Mouse (Mus musculus) liver, adult 2 months (tissue): Measurements from ENCODE around the gene Stac. TPM values are rescaled to one million over a fixed set of nuclear protein-coding genes. Genes with fewer than 3 reads are reported as not detected.

ENCODE experiments used
- DNase-seq: peaks from one replicate; pipeline ENCODE4 v3.0.0-alpha.2; 2011; ENCODE audit warnings: low read depth, low spot score; ENCODE audit errors: extremely low read depth
- H3K27ac ChIP-seq: fragments of 200-500 bp; replicated peaks from 2 replicates; pipeline ENCODE4 v1.5.1; 2012; ENCODE audit warnings: low read depth, mild to moderate bottlenecking, control low read depth, inconsistent platforms, low read length; ENCODE audit not compliant: insufficient read depth
- H3K27me3 ChIP-seq: fragments of 200-500 bp; 2 replicates; pipeline ENCODE4 v1.6.1; 2012; ENCODE audit warnings: mild to moderate bottlenecking, moderate library complexity, low read length, inconsistent platforms; ENCODE audit not compliant: control insufficient read depth, insufficient read depth
- H3K36me3 ChIP-seq: fragments of 200-500 bp; 2 replicates; pipeline ENCODE4 v1.6.1; 2012; ENCODE audit warnings: low read length, inconsistent platforms; ENCODE audit not compliant: control insufficient read depth, insufficient read depth
- H3K4me1 ChIP-seq: fragments of 200-500 bp; 2 replicates; pipeline ENCODE4 v1.6.1; 2011; ENCODE audit warnings: low read length; ENCODE audit not compliant: control insufficient read depth, insufficient read depth
- H3K4me3 ChIP-seq: fragments of 200-500 bp; 2 replicates; pipeline ENCODE4 v1.5.1; 2011; ENCODE audit warnings: low read depth, mild to moderate bottlenecking, control low read depth, low read length, moderate library complexity; ENCODE audit not compliant: insufficient read depth
- H3K79me2 ChIP-seq: fragments of 200-500 bp; 2 replicates; pipeline ENCODE4 v1.6.1; 2012; ENCODE audit warnings: inconsistent platforms, mild to moderate bottlenecking, low read length, moderate library complexity; ENCODE audit not compliant: control insufficient read depth, insufficient read depth
- H3K9ac ChIP-seq: fragments of 200-500 bp; 2 replicates; pipeline ENCODE4 v1.6.1; 2012; ENCODE audit warnings: low read depth, mild to moderate bottlenecking, control low read depth, inconsistent platforms, low read length
- CTCF ChIP-seq: fragments of 200-500 bp; IDR thresholded peaks from 2 replicates; pipeline ENCODE4 v1.5.1; 2011; ENCODE audit warnings: low read depth, low read length, control low read depth
- POLR2A ChIP-seq: fragments of 200-500 bp; IDR thresholded peaks from 2 replicates; pipeline ENCODE4 v1.6.1; 2011; ENCODE audit warnings: low read length, control low read depth; ENCODE audit not compliant: insufficient read depth; ENCODE audit errors: extremely low read depth
- WGBS: fragments of 180-500 bp; shearing (Covaris S2); methylation state at CpG from one replicate; pipeline ENCODE4 v1.1.7; 2018; 5-methylcytosine and 5-hydroxymethylcytosine counted together
- polyA plus RNA-seq: library from polyadenylated mRNA; depleted of rRNA; stranded (reverse); fragments of >200 nt; gene quantifications from 2 replicates; pipeline ENCODE4 v1.2.3, GENCODE M21; 2012
- total RNA-seq: library from RNA; depleted of rRNA; stranded (reverse); fragments of >200 nt; gene quantifications from 2 replicates; pipeline ENCODE4 v1.2.3, GENCODE M21; 2014

Stac gene
- total and polyA plus RNA-seq, 2 experiments, result 0.04 TPM; not detected in 1

DNA sequence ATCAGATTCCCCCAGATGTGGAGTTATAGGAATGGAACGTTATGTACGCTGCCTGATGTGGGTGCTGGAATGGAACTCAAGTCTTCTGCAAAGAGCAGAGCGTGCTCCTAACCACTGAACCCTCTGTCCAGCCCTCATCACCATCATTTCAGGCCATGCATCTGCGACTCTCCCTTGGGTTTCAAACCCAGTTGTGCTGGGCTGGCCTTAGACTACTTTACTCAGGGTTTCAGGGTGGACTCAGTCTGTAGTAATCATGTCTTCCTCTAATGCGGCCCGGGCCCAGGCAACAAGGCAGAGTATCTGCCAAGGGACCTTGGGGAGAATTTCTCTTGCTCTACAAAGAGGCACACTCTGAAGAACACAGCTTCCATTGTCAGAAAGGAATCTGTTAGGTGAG, 126.0 kb downstream of the Stac start:
- no peak for DNase-seq

GRCm38 (mm10) chr9:111563226-111563625, 126.9 kb downstream of the Stac start:
- 76% methylated on average over 7 of the region's 7 CpGs for WGBS
- no peaks in the 10 kb centered on the region for H3K36me3 ChIP-seq
- peak; percentile 6 for DNase-seq
- H3K27me3 ChIP-seq, result no peaks in the 10 kb centered on the region; the same call in 1 of the 2 replicates
- no peaks in the 10 kb centered on the region for H3K4me1 ChIP-seq
- TF ChIP-seq CTCF (no peak), POLR2A (no peak)
- H3K27ac ChIP-seq, result no peak overlapping the region
- H3K79me2 ChIP-seq, result no peaks in the 10 kb centered on the region
- H3K9ac ChIP-seq, result no peak overlapping the region
- no peak overlapping the region for H3K4me3 ChIP-seq

More for the DNA sequence above, 126.0 kb downstream of the Stac start:
- Histone ChIP-seq H3K27me3 (no peaks in the 10 kb centered on the region; the same call in 1 of the 2 replicates), H3K79me2 (no peaks in the 10 kb centered on the region), H3K36me3 (no peaks in the 10 kb centered on the region), H3K4me1 (no peaks in the 10 kb centered on the region), H3K9ac (no peak overlapping the region), H3K4me3 (no peak overlapping the region), H3K27ac (no peak overlapping the region)
- WGBS, result 93% methylated on average over 6 of the region's 6 CpGs
- TF ChIP-seq POLR2A (no peak), CTCF (no peak)

DNA sequence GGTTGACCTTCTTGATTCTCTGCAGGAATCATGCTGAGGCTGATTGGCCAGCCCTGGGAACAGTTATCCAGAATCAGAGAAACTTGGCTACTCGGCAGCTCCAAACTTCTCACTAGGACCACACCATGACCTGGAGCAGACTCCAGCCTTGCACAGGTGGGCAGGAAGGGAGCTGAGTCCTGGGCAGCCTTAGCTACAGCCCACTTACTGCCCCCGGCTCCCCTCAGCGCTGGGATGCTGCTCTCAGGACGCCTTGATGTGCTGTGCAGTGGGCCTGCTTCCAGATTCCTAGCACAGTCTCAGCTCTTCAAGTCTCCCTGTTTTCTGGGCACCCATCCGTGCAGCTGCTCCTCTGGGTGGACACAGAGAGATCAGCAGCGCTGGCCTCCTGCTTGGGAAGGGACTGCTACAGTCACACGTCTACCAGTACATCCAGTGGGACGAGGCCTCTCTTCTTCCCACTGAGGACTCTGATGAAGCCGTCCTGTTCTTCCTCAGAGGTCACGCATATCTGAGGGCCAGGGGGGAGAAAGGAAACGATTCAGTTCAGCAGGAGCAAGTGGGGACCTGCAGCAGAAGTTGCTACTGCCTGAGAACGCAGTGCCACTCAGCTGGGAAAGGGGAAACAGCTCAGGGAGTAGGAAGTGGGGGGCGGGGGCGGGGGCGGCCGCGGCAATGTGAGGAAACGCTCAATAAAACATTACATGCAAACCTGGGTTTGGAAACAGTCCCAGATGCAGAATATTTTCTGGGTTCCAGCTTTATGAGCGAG, 127.7 kb downstream of the Stac start:
- Histone ChIP-seq H3K9ac (no peak overlapping the region), H3K4me1 (no peaks in the 10 kb centered on the region), H3K36me3 (no peaks in the 10 kb centered on the region), H3K27ac (no peak overlapping the region), H3K79me2 (no peaks in the 10 kb centered on the region), H3K27me3 (no peaks in the 10 kb centered on the region; the same call in 1 of the 2 replicates), H3K4me3 (no peak overlapping the region)
- WGBS, result 52% methylated on average over 19 of the region's 19 CpGs
- no peak for TF ChIP-seq CTCF
- no peak for TF ChIP-seq POLR2A
- peak; percentile 5 for DNase-seq

- TF ChIP-seq POLR2A (no peak), CTCF (no peak)
- Histone ChIP-seq H3K4me1 (no peaks in the 10 kb centered on the region), H3K36me3 (no peaks in the 10 kb centered on the region), H3K4me3 (no peak overlapping the region), H3K79me2 (no peaks in the 10 kb centered on the region), H3K27ac (no peak overlapping the region), H3K27me3 (no peaks in the 10 kb centered on the region; the same call in 1 of the 2 replicates), H3K9ac (no peak overlapping the region)
- WGBS, result 76% methylated on average over 3 of the region's 3 CpGs
- DNase-seq, result no peak
Measured at GRCm38 (mm10) chr9:111556699-111557098, 133.4 kb downstream of the Stac start.

DNA sequence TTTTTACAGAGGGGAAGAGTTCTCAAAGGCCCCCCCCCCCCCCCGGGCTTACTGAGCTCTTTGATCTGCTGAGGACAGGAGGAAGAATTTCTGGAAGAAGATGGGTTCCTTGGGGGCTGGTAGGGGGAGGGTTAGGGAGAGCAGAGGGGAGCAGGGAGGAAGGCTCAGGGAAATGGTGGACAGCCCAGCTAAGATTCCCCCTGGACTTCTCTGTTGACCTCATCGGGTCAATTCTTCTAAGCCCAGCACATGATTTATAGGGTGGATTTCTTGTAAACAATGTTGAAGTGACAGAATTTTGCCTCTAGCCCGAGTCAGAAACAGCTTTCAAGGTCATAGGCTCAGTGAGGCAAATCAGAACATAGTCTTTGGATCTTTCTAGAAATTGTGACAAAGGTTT, 137.3 kb downstream of the Stac start:
- no peaks in the 10 kb centered on the region for H3K36me3 ChIP-seq
- H3K79me2 ChIP-seq, result no peaks in the 10 kb centered on the region
- H3K4me3 ChIP-seq, result no peak overlapping the region
- WGBS, result 54% methylated on average over 3 of the region's 3 CpGs
- TF ChIP-seq CTCF (no peak), POLR2A (no peak)
- H3K27me3 ChIP-seq, result no peaks in the 10 kb centered on the region
- H3K4me1 ChIP-seq, result no peaks in the 10 kb centered on the region
- H3K27ac ChIP-seq, result no peak overlapping the region
- H3K9ac ChIP-seq, result no peak overlapping the region
- DNase-seq, result no peak
